Mouse (Mus musculus) spleen, adult 2 months (tissue): ENCODE results near the gene Prmt1.

Experiments
- CTCF ChIP-seq: fragments of 200-500 bp; IDR thresholded peaks from 2 replicates; pipeline ENCODE4 v1.5.1; 2011; ENCODE audit warnings: mild to moderate bottlenecking, inconsistent platforms; ENCODE audit not compliant: insufficient read depth, insufficient read length, insufficient replicate concordance; ENCODE audit errors: extremely low read depth
- POLR2A ChIP-seq: fragments of 200-500 bp; IDR thresholded peaks from 2 replicates; pipeline ENCODE4 v1.6.1; 2011; ENCODE audit warnings: low read depth, low read length, inconsistent platforms

- TF ChIP-seq CTCF (no peak), POLR2A (no peak)
These were observed 41.4 kb upstream of the Prmt1 start for GRCm38 (mm10) chr7:45027761-45028160.
